Mouse (Mus musculus) megakaryocyte, embryonic 14.5 days (primary cell): Measurements from ENCODE around the gene Flad1.

Source experiments
- FLI1 ChIP-seq: IDR thresholded peaks from 2 replicates; pipeline ENCODE4 v1.6.1; 2012; ENCODE audit warnings: low read length, inconsistent platforms, mixed read lengths
- GATA1 ChIP-seq: IDR thresholded peaks from 3 replicates; pipeline ENCODE4 v1.6.1; 2012; ENCODE audit warnings: mixed read lengths, low read length, inconsistent platforms, borderline replicate concordance

DNA sequence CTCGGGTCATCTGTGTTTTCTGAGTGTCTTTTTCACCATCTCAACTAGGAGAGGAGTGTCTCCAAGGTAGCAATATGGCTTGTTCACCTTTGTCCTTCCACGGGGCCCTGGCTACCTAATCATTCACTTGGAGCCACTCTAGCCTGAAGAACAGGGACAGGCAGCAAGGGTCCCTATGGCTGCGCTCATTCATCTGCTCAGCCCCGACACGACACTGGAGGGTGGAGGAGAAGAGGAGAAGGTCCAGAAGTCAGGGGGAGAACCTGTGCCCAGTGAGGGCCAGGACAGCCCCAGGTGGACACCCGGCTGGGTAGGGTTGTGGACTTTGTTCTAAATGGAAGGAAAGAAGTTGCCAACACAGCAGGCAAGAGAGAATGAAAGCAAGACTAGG lies 56.2 kb downstream of the Flad1 start:
- no peak for TF ChIP-seq FLI1
- no peak for TF ChIP-seq GATA1
